Mouse (Mus musculus) thymus, adult 2 months (tissue): Measurements from ENCODE around the gene Syne2. TPM values are rescaled to one million over a fixed set of nuclear protein-coding genes. Genes with fewer than 3 reads are reported as not detected.

ENCODE experiments used
- DNase-seq: peaks from one replicate; pipeline ENCODE4 v3.0.0; 2021
- H3K27ac ChIP-seq: fragments of 200-500 bp; 2 replicates; pipeline ENCODE4 v1.5.1; 2012; ENCODE audit warnings: low read length, control low read depth; ENCODE audit not compliant: control insufficient read depth, insufficient read depth
- H3K27me3 ChIP-seq: fragments of 200-500 bp; 2 replicates; pipeline ENCODE4 v1.6.1; 2012; ENCODE audit warnings: mild to moderate bottlenecking, low read length, moderate library complexity, mixed read lengths; ENCODE audit not compliant: control insufficient read depth, insufficient read depth
- H3K36me3 ChIP-seq: fragments of 200-500 bp; 2 replicates; pipeline ENCODE4 v1.6.1; 2012; ENCODE audit warnings: mild to moderate bottlenecking, low read length, moderate library complexity; ENCODE audit not compliant: control insufficient read depth, insufficient read depth
- H3K4me1 ChIP-seq: fragments of 200-500 bp; replicated peaks from 2 replicates; pipeline ENCODE4 v1.6.1; 2012; ENCODE audit warnings: low read length; ENCODE audit not compliant: control insufficient read depth, insufficient read depth
- H3K4me3 ChIP-seq: fragments of 200-500 bp; 2 replicates; pipeline ENCODE4 v1.5.1; 2012; ENCODE audit warnings: mild to moderate bottlenecking, low read length, control low read depth, moderate library complexity; ENCODE audit not compliant: control insufficient read depth, insufficient read depth
- CTCF ChIP-seq: fragments of 200-500 bp; IDR thresholded peaks from 2 replicates; pipeline ENCODE4 v1.5.1; 2012; ENCODE audit warnings: mild to moderate bottlenecking, control low read depth, low read length, moderate library complexity, borderline replicate concordance; ENCODE audit not compliant: control insufficient read depth, poor library complexity, insufficient read depth; ENCODE audit errors: extremely low read depth
- POLR2A ChIP-seq: fragments of 200-500 bp; IDR thresholded peaks from 2 replicates; pipeline ENCODE4 v1.6.1; 2012; ENCODE audit warnings: mild to moderate bottlenecking, low read length, control low read depth, moderate library complexity; ENCODE audit not compliant: control insufficient read depth, poor library complexity, insufficient read depth; ENCODE audit errors: extremely low read depth
- WGBS: fragments of 180-500 bp; shearing (Covaris S2); methylation state at CpG from one replicate; pipeline ENCODE4 v1.1.7; 2018; 5-methylcytosine and 5-hydroxymethylcytosine counted together
- polyA plus RNA-seq: library from polyadenylated mRNA; depleted of rRNA; stranded (reverse); fragments of >200 nt; gene quantifications from 2 replicates; pipeline ENCODE4 v1.2.3, GENCODE M21; 2012

Syne2 gene
- polyA plus RNA-seq, 1 experiment = 15.5 TPM

GRCm38 (mm10) chr12:76071935-76072849 is 254.3 kb downstream of the Syne2 start:
- WGBS = 93% methylated on average over 19 of the region's 19 CpGs
- Histone ChIP-seq H3K36me3 (no peaks in the 10 kb centered on the region), H3K27me3 (no peaks in the 10 kb centered on the region), H3K4me3 (no peak overlapping the region), H3K4me1 (no peaks in the 10 kb centered on the region), H3K27ac (no peak overlapping the region)
- TF ChIP-seq POLR2A (no peak), CTCF (no peak)
- no peak for DNase-seq

- TF ChIP-seq POLR2A = no peak
- TF ChIP-seq CTCF = no peak
- Histone ChIP-seq H3K4me1 (no peaks in the 10 kb centered on the region), H3K36me3 (no peaks in the 10 kb centered on the region), H3K27ac (no peak overlapping the region), H3K27me3 (no peaks in the 10 kb centered on the region), H3K4me3 (no peak overlapping the region)
- no peak for DNase-seq
- WGBS = 86% methylated on average over 13 of the region's 13 CpGs
These were observed 255.3 kb downstream of the Syne2 start for GRCm38 (mm10) chr12:76073066-76073826.

DNA sequence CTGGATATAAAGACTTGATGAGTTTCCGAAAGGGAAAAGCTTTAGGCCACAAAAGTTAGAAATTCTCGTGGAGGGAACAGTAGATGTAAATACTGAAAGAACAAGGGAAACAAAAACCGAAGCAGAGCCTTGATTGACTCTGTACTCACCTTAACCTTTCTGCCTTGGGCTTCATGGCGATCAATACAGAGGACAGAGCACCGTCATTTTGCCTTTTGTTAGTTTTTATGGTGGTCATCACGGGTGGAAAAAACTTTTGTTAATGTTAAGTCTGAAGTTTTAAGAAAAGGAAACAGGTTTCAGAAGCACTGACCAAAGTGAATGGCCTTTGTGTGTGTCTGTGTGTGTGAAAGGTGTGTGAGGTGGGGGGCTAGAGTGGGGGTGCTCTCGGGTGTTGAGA is 256.0 kb downstream of the Syne2 start:
- no peak for TF ChIP-seq POLR2A
- no peak for TF ChIP-seq CTCF
- no peaks in the 10 kb centered on the region for H3K36me3 ChIP-seq
- no peak overlapping the region for H3K4me3 ChIP-seq
- no peak for DNase-seq
- H3K4me1 ChIP-seq = no peaks in the 10 kb centered on the region
- no peaks in the 10 kb centered on the region for H3K27me3 ChIP-seq
- 95% methylated on average over 7 of the region's 7 CpGs for WGBS
- H3K27ac ChIP-seq = no peak overlapping the region

GRCm38 (mm10) chr12:76080876-76081556 is 263.1 kb downstream of the Syne2 start:
- TF ChIP-seq CTCF = no peak
- no peak for TF ChIP-seq POLR2A
- H3K27me3 ChIP-seq = no peaks in the 10 kb centered on the region
- no peak overlapping the region for H3K27ac ChIP-seq
- H3K4me1 ChIP-seq = peaks cover 8% of the 10 kb centered on the region
- H3K4me3 ChIP-seq = no peak overlapping the region
- DNase-seq = no peak
- WGBS = 89% methylated on average over 14 of the region's 14 CpGs
- no peaks in the 10 kb centered on the region for H3K36me3 ChIP-seq

DNA sequence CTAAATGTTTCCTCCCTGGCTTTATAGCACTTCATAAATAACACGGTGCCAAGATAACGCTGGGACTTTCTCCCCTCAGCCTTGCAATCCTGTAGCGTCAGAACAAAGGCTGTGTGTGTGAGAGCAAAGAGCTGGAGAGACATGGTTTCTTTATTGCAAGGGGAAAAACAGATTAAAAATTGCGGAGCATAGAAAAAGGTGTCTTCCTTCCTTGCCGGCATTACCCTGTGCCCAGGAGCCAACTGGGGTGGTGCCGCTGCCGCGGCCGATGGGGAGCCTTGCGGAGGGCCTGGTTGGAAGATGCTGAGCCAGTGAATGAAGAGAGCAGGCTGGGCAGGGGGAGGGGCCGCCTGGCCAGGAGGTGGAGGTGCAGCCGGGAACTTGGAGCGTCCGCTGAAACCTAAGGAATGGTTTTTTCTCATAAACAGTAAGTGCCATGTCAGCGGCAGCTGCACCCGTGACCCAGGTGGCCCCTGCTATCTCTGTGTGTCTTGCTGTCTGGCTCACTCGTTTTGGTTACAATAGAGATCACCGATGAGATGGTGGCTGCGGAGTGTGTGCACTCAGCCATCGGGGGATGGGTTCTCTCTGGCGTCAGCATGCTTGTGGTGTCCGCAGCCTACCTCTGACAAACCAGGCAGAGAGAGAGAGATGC is 263.8 kb downstream of the Syne2 start:
- WGBS = 67% methylated on average over 22 of the region's 22 CpGs
- no peak for TF ChIP-seq POLR2A
- TF ChIP-seq CTCF = no peak
- Histone ChIP-seq H3K27me3 (no peaks in the 10 kb centered on the region), H3K4me3 (no peak overlapping the region), H3K27ac (no peak overlapping the region), H3K36me3 (no peaks in the 10 kb centered on the region), H3K4me1 (peaks cover 15% of the 10 kb centered on the region)
- DNase-seq = no peak
